Mouse (Mus musculus) bone marrow macrophage, adult 2 months (primary cell): ENCODE results near the gene Kri1. TPM values are rescaled to one million over a fixed set of nuclear protein-coding genes. Genes with fewer than 3 reads are reported as not detected.
A peak's percentile ranks its signal among the peaks of the same experiment; 100 is the strongest.

Experiments used
- H3K27ac ChIP-seq: 2 replicates; pipeline ENCODE4 v1.5.1; 2012; ENCODE audit warnings: low read depth, low read length; ENCODE audit not compliant: insufficient read depth
- H3K4me1 ChIP-seq: 2 replicates; pipeline ENCODE4 v1.6.1; 2012; ENCODE audit warnings: low read length; ENCODE audit not compliant: control insufficient read depth, insufficient read depth
- H3K4me3 ChIP-seq: 2 replicates; pipeline ENCODE4 v1.5.1; 2012; ENCODE audit warnings: mild to moderate bottlenecking, low read length, moderate library complexity; ENCODE audit not compliant: insufficient read depth
- CTCF ChIP-seq: IDR thresholded peaks from 2 replicates; pipeline ENCODE4 v1.5.1; 2012; ENCODE audit warnings: low read depth, mild to moderate bottlenecking, low read length, moderate library complexity
- POLR2A ChIP-seq: IDR thresholded peaks from 2 replicates; pipeline ENCODE4 v1.6.1; 2012; ENCODE audit warnings: mild to moderate bottlenecking, low read depth, low read length, borderline replicate concordance
- polyA plus RNA-seq: library from polyadenylated mRNA; stranded (reverse); fragments of >200 nt; gene quantifications from 2 replicates; pipeline ENCODE4 v1.2.4, GENCODE M21; 2012; ENCODE audit not compliant: missing spikeins, insufficient read depth, insufficient read length

Kri1 gene
- polyA plus RNA-seq, 1 experiment, result 28.6 TPM

DNA sequence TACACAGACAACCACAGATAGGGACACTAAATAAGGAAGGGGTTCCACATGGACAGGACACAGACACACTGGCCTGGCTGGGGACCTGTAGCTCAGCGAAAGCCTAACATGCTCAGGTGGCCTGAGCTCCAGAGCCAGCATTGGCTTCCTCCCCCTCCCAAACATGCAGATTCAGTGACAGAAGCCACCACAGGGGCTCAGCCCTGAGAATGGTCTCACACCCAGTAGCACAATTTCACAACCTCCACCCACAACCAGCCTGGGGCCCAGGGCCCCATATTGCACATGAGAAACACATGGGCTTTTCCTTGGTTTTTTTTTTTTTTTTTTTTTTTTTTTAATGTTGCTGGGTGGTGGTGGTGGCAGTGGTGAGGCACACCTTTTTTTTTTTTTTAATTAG, 41.4 kb downstream of the Kri1 start:
- Histone ChIP-seq H3K27ac (no peak overlapping the region), H3K4me1 (no peaks in the 10 kb centered on the region), H3K4me3 (no peak overlapping the region)
- TF ChIP-seq CTCF, result no peak
- TF ChIP-seq POLR2A, result no peak

DNA sequence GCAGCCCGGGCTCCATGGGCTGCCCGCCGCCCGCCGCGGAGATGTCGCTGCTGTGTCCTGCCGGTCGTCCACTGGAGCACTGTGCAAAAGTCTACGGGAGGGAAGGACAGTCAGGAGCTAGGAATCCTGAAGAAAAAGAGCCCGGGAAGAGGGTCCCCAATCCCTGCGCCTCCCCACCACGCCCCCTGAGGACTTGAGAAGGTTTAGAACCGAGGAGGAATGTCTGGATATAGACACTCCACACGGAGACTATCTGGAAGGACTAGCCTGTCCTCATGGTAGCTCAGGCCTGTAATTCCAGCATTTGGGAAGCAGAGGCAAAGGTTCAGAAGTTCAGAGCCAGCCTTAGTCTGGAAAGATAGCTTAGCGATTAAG, 42.7 kb downstream of the Kri1 start:
- no peaks in the 10 kb centered on the region for H3K4me1 ChIP-seq

DNA sequence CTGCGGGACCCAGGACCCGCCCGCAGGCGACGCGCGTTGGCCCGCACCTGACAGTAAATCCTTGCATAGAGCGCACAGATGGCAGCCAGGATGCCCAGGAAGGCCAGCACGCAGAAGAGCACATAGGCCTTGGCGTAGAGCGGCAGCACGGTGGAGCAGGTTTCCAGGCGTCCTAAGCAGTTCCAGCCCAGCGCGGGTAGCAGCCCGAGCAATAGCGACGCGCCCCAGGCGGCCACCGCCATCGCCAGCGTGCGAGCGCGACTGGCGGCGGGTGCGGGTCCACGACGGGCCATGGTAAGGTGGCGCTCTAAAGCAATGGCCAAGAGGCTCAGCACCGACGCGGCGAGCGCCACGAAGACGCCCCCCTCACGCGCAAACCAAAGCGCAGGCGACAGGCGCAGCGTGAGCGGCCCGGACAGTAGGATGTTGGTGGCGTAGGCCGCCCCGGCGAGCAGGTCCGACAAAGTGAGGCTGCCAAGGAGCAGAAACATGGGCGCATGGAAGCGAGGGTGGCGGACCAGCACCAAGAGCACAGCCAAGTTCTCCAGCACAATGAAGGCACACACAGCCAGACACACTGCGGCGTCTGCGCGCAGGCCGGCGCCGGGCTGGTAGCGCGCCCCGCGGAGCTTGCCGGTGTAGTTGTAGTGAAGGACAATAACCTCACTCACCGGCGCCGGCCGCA, 43.2 kb downstream of the Kri1 start:
- H3K4me3 ChIP-seq, result peak overlapping the region; percentile 48
- no peak overlapping the region for H3K27ac ChIP-seq
- TF ChIP-seq CTCF (no peak), POLR2A (no peak)
- no peaks in the 10 kb centered on the region for H3K4me1 ChIP-seq

More for the DNA sequence above, 42.7 kb downstream of the Kri1 start:
- Histone ChIP-seq H3K4me3 (peak overlapping the region; percentile 48), H3K27ac (no peak overlapping the region)
- TF ChIP-seq CTCF (no peak), POLR2A (no peak)

DNA sequence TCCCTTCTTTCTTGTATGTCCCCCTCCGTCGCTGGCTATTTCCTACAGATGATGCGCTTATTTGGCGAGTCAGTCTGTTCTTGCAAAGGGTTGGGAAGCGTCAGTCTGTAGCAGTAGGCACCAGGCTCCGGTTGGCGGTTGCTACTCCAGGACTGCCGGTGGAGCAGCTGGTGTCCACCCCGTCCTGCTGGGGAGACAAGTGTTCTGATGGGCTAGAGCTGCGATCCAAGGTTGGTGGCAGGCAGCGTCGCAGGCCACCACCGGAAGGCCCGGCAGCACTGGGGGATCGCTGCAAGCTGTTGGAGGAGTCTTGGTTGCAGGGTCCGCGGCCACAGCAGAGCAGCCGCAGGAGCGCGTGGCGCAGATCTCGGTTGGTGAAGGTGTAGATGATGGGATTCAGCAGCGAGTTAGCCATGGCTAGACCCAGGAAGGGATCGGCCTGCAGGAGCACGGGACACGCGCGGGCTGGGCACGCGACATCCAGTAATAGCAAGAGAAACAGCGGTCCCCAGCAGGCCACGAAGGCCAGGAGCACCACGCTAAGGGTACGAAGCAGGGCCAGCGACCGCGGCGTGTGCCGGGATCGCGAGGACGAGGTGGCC, 43.8 kb downstream of the Kri1 start:
- Histone ChIP-seq H3K4me1 (no peaks in the 10 kb centered on the region), H3K27ac (no peak overlapping the region), H3K4me3 (peak overlapping the region; percentile 48; the same call in 1 of the 2 replicates)
- TF ChIP-seq CTCF, result no peak
- TF ChIP-seq POLR2A, result no peak

DNA sequence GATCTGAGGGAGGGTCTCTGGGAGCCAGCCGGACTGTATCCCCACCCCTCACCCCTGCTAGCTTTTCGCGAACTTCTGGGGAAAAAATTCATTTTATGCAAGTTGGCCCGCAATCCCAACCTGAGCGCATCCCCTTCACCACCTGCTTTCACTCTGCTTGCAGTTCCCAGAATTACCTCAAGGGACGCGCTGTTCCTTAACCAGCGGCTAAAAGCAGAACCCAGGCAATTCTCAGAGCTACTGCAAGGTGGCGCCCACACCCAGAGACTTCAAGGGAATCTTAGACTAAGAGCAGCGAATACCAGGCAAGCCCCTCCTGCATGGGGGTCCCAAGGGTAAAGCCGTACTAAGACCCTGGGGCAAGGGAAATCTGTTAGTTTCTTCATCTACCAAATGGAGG, 46.4 kb downstream of the Kri1 start:
- no peak overlapping the region for H3K27ac ChIP-seq
- TF ChIP-seq CTCF (peak; percentile 95), POLR2A (no peak)
- peaks cover 7% of the 10 kb centered on the region for H3K4me1 ChIP-seq
- no peak overlapping the region for H3K4me3 ChIP-seq

DNA sequence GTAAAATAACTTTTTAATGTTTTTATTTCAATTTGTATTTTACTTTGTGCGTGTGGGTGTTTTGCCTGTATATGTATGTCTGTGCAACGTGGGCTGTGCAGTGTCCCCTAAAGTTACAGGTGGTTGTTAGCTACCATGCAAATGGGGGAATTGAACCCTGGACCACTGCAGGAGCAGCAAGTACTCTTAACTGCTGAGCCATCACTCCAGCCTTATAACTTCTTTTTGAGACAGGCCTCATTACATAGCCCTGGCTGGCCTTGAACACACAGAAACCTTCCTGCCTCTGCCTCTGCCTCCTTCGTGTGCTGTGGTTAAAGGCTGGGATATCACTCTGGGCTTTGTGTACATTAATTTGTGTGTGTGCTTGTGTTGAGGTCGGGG, 48.3 kb downstream of the Kri1 start:
- no peak for TF ChIP-seq POLR2A
- no peak for TF ChIP-seq CTCF
- Histone ChIP-seq H3K4me1 (peaks cover 16% of the 10 kb centered on the region), H3K4me3 (peak overlapping the region; percentile 82), H3K27ac (no peak overlapping the region)

DNA sequence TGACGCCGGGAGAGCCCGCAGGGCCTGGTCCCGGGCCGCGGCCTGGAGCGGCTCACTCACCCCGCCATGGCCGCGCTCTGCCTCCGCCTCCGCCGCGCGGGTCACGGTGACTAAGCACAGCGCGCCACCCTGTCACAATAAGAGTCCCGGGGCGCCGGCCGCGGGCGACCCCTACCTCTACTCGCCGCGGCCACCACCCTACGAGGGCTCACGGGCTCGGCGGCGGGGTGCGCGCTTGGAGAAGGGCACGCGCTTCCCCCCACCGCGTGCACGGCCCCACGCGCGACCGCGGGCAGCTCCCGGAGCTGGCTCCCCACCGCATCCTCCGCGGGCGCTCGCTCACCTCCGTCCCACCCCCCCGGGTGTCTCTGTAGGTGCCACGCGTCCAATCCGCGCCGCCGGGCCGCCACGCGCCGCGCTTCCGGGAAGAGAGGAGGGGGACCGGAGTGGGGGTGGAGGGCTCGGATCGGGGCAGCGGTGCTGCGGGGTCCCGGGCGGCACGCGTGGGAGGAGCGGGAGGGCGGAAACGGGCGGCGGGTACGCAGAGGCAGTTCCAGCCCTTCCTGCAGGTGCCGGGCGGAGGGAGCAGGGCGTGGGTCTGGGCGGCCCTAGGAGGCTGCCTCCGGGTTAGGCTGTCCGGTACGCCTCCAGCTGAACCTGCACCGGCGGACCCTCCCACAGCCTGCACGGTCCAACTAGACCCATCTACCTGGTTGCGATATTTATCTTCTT, 48.9 kb downstream of the Kri1 start, which contains the start of gene Keap1:
Gene Keap1 (minus strand): TSS at position 629 of the 732 bp plus-strand sequence.
- H3K4me1 ChIP-seq, result peaks cover 16% of the 10 kb centered on the region
- peak within 1 kb of the TSS; percentile 82 for H3K4me3 ChIP-seq
- peak within 1 kb of the TSS; percentile 58 for H3K27ac ChIP-seq
- no peak for TF ChIP-seq POLR2A
- TF ChIP-seq CTCF, result no peak

DNA sequence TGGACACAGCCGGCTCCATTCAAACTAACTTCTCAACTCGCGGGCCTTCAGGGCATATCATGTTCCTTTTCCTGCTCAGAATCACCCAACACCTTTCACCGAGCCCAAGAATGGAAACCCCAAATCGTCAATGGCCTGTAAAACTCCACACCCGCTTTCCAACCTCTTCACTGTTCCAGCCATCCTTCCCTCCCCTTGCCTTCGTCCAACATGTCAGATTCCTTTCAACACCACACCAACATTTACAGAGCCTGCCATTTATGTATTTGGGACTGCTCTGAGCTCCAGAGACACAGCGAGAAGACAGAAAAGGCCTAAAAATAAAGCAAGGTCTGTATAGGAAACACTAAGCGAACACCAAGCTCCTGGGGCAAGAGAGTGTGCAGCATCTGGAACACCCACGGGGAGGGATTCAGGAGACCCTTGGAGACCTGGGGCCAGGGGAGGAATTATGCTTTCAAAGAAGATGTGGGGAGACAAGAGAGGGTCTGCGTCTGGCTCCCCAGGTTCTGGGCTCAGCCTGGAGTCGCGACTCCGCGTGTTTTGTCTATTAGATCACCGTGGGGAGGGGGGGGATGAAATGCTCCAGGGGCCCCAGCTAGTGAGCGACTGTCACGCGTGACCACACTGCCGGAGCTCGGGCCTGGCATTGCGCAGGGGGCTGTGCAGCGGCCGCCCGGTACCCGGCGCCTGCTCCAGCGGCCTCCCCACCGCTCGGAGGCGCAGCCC, 49.6 kb downstream of the Kri1 start:
- peaks cover 16% of the 10 kb centered on the region for H3K4me1 ChIP-seq

DNA sequence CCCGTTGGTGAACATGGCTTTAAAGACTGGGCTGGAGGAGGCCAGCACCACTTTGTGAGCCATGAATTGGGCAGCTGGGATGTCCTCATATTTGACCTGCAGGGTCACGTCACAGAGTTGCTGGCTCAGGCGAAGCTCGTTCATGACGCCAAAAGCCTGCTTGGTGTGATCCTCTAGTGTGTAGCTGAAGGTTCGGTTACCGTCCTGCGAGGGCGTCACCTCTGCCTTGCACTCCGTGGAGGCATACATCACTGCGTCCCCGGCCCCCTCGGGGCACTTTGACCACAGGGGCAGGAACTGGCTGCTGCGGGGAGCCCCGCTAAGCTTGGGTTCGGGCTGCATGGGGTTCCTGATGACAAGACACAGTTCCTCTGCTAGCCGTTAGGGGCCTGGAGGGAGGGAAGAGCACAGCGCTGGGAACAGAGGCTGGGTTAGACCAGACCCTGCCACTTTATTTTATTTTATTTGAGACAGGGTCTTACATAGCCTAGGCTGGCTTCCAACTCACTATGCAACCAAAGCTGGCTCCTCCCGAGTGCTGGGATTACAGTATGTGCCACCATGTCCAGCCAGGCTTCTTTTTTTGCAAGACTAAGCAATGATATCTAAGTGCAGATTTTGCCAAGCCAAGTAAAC, 50.3 kb downstream of the Kri1 start:
- peak overlapping the region; percentile 58 for H3K27ac ChIP-seq
- H3K4me3 ChIP-seq, result peak overlapping the region; percentile 82
- TF ChIP-seq CTCF (no peak; the same call in 1 of the 2 replicates), POLR2A (0 out of 2 replicates have a peak, but pooled peaks have one; percentile 43)
- H3K4me1 ChIP-seq, result peaks cover 16% of the 10 kb centered on the region

More for the DNA sequence above, 49.6 kb downstream of the Kri1 start:
- TF ChIP-seq CTCF (no peak), POLR2A (no peak)
- Histone ChIP-seq H3K27ac (peak overlapping the region; percentile 58), H3K4me3 (peak overlapping the region; percentile 82)
